Mouse (Mus musculus): Measurements from ENCODE around the gene Tbc1d22b.

Gene Tbc1d22b

GRCm38 (mm10) chr17:29542831-29543690 lies 6.5 kb upstream of the Tbc1d22b start:
- peak; percentile 52 to 64 for DNase-seq

- no peak for DNase-seq
These were observed 5.5 kb upstream of the Tbc1d22b start for GRCm38 (mm10) chr17:29544064-29544463.

GRCm38 (mm10) chr17:29545241-29545640 lies 4.3 kb upstream of the Tbc1d22b start:
- no peak for DNase-seq

GRCm38 (mm10) chr17:29548494-29548893 lies 1.1 kb upstream of the Tbc1d22b start:
- no peak for DNase-seq

- no peak for DNase-seq
These were observed 591 bp upstream of the Tbc1d22b start for GRCm38 (mm10) chr17:29548994-29549393.

- no peak for DNase-seq
These were observed 1.4 kb downstream of the Tbc1d22b start for GRCm38 (mm10) chr17:29551019-29551418.

GRCm38 (mm10) chr17:29552162-29552732 lies 2.7 kb downstream of the Tbc1d22b start, which contains the start of gene Tmem217:
Gene Tmem217 (minus strand): TSS chr17:29552385.
- no peak for DNase-seq

- DNase-seq, result no peak
These were observed 4.6 kb downstream of the Tbc1d22b start for GRCm38 (mm10) chr17:29554176-29554575.

- DNase-seq, result no peak
These were observed 6.9 kb downstream of the Tbc1d22b start for GRCm38 (mm10) chr17:29556456-29556855.

- no peak for DNase-seq
These were observed 7.3 kb downstream of the Tbc1d22b start for GRCm38 (mm10) chr17:29556893-29557292.

- no peak for DNase-seq
These were observed 8.9 kb downstream of the Tbc1d22b start for GRCm38 (mm10) chr17:29558476-29558875.

GRCm38 (mm10) chr17:29565521-29565920 lies 15.9 kb downstream of the Tbc1d22b start:
- no peak for DNase-seq

- DNase-seq, result no peak
These were observed 18.9 kb downstream of the Tbc1d22b start for GRCm38 (mm10) chr17:29568435-29568834.

GRCm38 (mm10) chr17:29569831-29570230 lies 20.2 kb downstream of the Tbc1d22b start:
- peak; percentile 38 to 45 for DNase-seq

GRCm38 (mm10) chr17:29579579-29580126 lies 30.1 kb downstream of the Tbc1d22b start:
- DNase-seq, result no peak

GRCm38 (mm10) chr17:29583569-29583968 lies 34.0 kb downstream of the Tbc1d22b start:
- DNase-seq, result no peak

GRCm38 (mm10) chr17:29584306-29584705 lies 34.7 kb downstream of the Tbc1d22b start:
- DNase-seq, result no peak

GRCm38 (mm10) chr17:29584737-29585136 lies 35.2 kb downstream of the Tbc1d22b start:
- no peak for DNase-seq

GRCm38 (mm10) chr17:29585446-29585845 lies 35.9 kb downstream of the Tbc1d22b start:
- DNase-seq, result no peak

- DNase-seq, result no peak
These were observed 37.3 kb downstream of the Tbc1d22b start for GRCm38 (mm10) chr17:29586921-29587320.

GRCm38 (mm10) chr17:29589221-29589898 lies 39.8 kb downstream of the Tbc1d22b start:
- peak; percentile 53 to 55 for DNase-seq

- peak; percentile 74 to 78 for DNase-seq
These were observed 46.5 kb downstream of the Tbc1d22b start for GRCm38 (mm10) chr17:29595891-29596770.
